Mouse (Mus musculus): ENCODE results near the gene Hsf2bp. TPM values are rescaled to one million over a fixed set of nuclear protein-coding genes. Genes with fewer than 3 reads are reported as not detected.

Gene Hsf2bp
- polyA plus RNA-seq, 1 experiment = not detected

DNA sequence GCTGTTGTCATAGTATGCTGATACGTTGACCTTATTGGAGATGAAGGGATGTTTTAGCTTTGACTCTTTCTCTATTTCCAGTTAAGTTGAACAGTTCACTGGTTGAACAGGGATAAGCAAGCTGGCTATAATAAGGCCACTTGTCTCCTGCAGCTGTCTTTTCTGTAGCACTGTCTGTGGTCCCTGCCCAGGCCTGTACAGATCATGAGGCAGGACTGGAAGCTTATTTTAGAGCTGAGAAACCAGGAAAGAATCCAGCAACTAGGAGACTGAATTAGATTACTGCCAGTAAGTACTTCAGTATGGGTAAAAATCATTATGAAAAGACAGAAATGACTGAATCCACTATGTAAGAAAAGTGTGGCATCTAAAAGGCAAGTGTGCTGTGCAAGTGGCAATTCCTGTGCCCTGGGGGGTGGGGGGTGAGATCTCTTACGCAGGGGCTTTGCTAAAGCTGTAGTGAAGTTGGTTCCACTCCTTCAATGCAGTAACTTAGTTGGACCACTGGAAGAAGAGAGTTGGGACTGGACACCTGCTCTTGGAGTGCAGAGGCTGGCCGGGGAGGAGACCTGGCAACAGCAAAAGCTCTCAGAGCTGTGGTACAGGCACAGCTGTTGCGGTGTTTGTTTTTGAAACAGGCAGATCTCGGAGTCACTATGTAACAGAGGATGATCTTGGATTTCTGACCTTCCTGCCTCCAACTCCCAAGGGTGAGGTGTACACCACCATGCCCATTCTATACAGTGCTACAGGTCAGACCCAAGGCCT lies 17.8 kb downstream of the Hsf2bp start:
- Histone ChIP-seq H3K4me3 (ENCODE audit: insufficient read depth, low read length) (no peak overlapping the region), H3K27ac (ENCODE audit: insufficient read depth, low read depth, low read length) (no peak overlapping the region), H3K4me1 (ENCODE audit: control insufficient read depth, insufficient read depth, low read length) (peaks cover 6% of the 10 kb centered on the region)
- TF ChIP-seq POLR2A (IDR thresholded peaks at IDR 0.05; ENCODE audit: borderline replicate concordance, low read depth, low read length) (no peak), CTCF (IDR thresholded peaks at IDR 0.05; ENCODE audit: low read depth, low read length) (no peak)

DNA sequence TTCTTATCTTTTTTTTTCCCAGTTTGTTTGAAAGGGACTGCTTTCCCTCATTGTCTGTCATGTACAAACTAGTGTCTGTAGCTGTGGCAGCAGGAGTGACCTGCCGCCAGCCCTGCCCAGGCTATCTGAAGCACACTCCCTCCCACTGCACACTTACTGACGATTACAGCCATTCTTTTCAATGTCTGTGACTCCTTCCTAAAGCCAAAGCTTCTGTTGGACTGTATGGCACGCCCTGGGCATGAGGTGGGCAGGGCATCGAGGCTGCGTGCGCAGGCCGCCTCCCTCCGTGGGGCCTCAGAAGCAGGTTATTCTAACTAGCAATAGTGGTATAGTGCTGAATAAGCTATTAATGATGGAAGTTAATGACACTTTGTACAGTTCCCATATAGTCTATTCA lies 19.7 kb downstream of the Hsf2bp start:
- TF ChIP-seq CTCF (IDR thresholded peaks at IDR 0.05; ENCODE audit: low read depth, low read length) = no peak
- TF ChIP-seq POLR2A (IDR thresholded peaks at IDR 0.05; ENCODE audit: borderline replicate concordance, low read depth, low read length) = no peak
- peaks cover 9% of the 10 kb centered on the region for H3K4me1 ChIP-seq (ENCODE audit: control insufficient read depth, insufficient read depth, low read length)
- H3K4me3 ChIP-seq (ENCODE audit: insufficient read depth, low read length) = no peak overlapping the region
- no peak overlapping the region for H3K27ac ChIP-seq (ENCODE audit: insufficient read depth, low read depth, low read length)

GRCm38 (mm10) chr17:32013659-32014058 lies 22.5 kb downstream of the Hsf2bp start:
- TF ChIP-seq POLR2A (IDR thresholded peaks at IDR 0.05; ENCODE audit: borderline replicate concordance, low read depth, low read length) (no peak), CTCF (IDR thresholded peaks at IDR 0.05; ENCODE audit: low read depth, low read length) (no peak)
- Histone ChIP-seq H3K4me3 (ENCODE audit: insufficient read depth, low read length) (no peak overlapping the region), H3K4me1 (ENCODE audit: control insufficient read depth, insufficient read depth, low read length) (peaks cover 12% of the 10 kb centered on the region), H3K27ac (ENCODE audit: insufficient read depth, low read depth, low read length) (no peak overlapping the region)

DNA sequence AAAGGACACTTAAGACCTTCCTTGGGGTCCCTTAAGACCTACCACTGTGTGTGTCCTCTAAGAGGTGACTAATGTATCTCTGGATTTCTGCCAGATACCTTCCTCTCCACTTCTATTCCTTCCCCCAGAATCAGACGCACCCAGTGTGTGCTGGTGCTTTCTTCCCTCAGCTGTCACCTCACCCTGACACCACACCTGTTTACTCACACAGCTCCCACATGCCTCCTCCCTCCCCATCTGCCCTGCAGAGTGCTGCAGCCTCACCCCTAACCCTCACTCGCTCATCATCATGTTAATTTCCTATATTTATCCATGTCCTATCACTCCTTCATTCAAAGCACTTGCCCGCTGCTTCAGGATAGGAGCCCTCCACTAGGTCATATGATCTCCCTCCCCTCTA lies 23.9 kb downstream of the Hsf2bp start:
- TF ChIP-seq CTCF (IDR thresholded peaks at IDR 0.05; ENCODE audit: low read depth, low read length) = no peak
- no peak for TF ChIP-seq POLR2A (IDR thresholded peaks at IDR 0.05; ENCODE audit: borderline replicate concordance, low read depth, low read length)
- Histone ChIP-seq H3K4me3 (ENCODE audit: insufficient read depth, low read length) (no peak overlapping the region), H3K4me1 (ENCODE audit: control insufficient read depth, insufficient read depth, low read length) (peaks cover 12% of the 10 kb centered on the region), H3K27ac (ENCODE audit: insufficient read depth, low read depth, low read length) (no peak overlapping the region)

DNA sequence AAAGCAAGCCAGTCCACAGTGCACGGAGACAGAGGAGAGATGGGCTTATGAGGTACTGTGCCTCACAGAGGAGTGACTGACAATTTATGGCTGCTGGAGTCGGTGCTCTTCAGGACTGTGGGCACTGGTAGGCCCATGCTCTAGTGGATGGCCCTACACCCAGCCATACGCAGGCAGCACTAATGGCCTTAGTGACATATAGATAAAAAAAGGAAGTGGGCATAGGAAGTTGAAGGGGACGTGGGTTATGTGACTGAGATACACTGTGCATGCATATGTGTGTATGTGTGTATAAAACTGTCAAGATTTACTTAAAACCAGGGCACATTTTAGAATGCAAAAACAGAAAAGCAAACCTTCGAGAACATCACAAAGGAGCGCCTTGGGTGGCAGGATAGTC lies 24.5 kb downstream of the Hsf2bp start:
- Histone ChIP-seq H3K27ac (ENCODE audit: insufficient read depth, low read depth, low read length) (no peak overlapping the region), H3K4me3 (ENCODE audit: insufficient read depth, low read length) (no peak overlapping the region), H3K4me1 (ENCODE audit: control insufficient read depth, insufficient read depth, low read length) (peaks cover 15% of the 10 kb centered on the region)
- TF ChIP-seq CTCF (IDR thresholded peaks at IDR 0.05; ENCODE audit: low read depth, low read length) (no peak), POLR2A (IDR thresholded peaks at IDR 0.05; ENCODE audit: borderline replicate concordance, low read depth, low read length) (no peak)

DNA sequence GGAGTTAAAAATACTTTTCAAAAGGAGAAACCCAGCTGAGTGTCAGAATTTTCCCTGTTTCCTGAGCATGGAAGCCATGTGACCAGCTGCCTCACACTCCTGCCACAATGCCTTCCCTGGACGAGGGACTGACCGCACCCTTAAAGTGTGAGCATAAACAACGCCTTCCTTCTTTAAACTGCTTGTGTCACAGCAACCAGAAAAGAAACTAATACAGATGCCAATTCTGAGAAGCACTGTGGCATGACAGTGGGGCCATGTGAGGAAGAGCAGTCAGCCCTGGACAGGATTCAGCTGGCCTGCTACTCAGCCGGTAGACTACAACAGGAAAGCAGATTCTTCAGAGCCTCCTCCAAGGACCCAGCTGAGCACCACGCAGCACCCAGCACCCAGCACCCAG lies 29.3 kb downstream of the Hsf2bp start:
- Histone ChIP-seq H3K27ac (ENCODE audit: insufficient read depth, low read depth, low read length) (no peak overlapping the region), H3K4me3 (ENCODE audit: insufficient read depth, low read length) (no peak overlapping the region), H3K4me1 (ENCODE audit: control insufficient read depth, insufficient read depth, low read length) (peaks cover 10% of the 10 kb centered on the region)
- TF ChIP-seq CTCF (IDR thresholded peaks at IDR 0.05; ENCODE audit: low read depth, low read length) (no peak), POLR2A (IDR thresholded peaks at IDR 0.05; ENCODE audit: borderline replicate concordance, low read depth, low read length) (no peak)

- H3K4me1 ChIP-seq (ENCODE audit: control insufficient read depth, insufficient read depth, low read length) = peaks cover 4% of the 10 kb centered on the region
- no peak overlapping the region for H3K4me3 ChIP-seq (ENCODE audit: insufficient read depth, low read length)
- no peak for TF ChIP-seq CTCF (IDR thresholded peaks at IDR 0.05; ENCODE audit: low read depth, low read length)
- no peak for TF ChIP-seq POLR2A (IDR thresholded peaks at IDR 0.05; ENCODE audit: borderline replicate concordance, low read depth, low read length)
- no peak overlapping the region for H3K27ac ChIP-seq (ENCODE audit: insufficient read depth, low read depth, low read length)
Observed at GRCm38 (mm10) chr17:32003251-32003650, 32.9 kb downstream of the Hsf2bp start.

- peaks cover 29% of the 10 kb centered on the region for H3K4me1 ChIP-seq (ENCODE audit: control insufficient read depth, insufficient read depth, low read length)
- H3K4me3 ChIP-seq (ENCODE audit: insufficient read depth, low read length) = no peak overlapping the region
- no peak for TF ChIP-seq CTCF (IDR thresholded peaks at IDR 0.05; ENCODE audit: low read depth, low read length)
- TF ChIP-seq POLR2A (IDR thresholded peaks at IDR 0.05; ENCODE audit: borderline replicate concordance, low read depth, low read length) = no peak
- H3K27ac ChIP-seq (ENCODE audit: insufficient read depth, low read depth, low read length) = no peak overlapping the region
Observed at GRCm38 (mm10) chr17:31998351-31998750, 37.8 kb downstream of the Hsf2bp start.

DNA sequence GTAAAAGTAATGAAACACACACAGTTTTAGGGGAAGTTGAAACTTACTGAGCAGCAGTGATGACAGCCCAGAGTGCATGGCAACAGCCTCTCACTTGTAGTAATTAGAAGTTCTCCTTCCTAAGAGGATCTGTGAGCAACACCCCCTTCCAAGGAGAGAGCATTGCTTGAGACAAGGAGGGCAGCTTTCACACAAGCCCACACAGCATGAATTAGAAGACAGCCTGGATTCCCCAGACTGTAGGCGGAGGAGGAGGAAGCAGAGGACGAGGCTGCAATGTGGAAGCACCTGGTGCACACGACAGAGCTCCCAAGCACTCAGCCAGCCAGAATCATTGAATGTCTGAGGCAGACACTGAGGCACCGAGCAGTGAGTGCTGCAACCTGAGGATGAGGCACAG lies 39.8 kb downstream of the Hsf2bp start:
- peak overlapping the region; percentile 71 for H3K27ac ChIP-seq (ENCODE audit: insufficient read depth, low read depth, low read length)
- H3K4me3 ChIP-seq (ENCODE audit: insufficient read depth, low read length) = no peak overlapping the region
- peaks cover 33% of the 10 kb centered on the region for H3K4me1 ChIP-seq (ENCODE audit: control insufficient read depth, insufficient read depth, low read length)
- no peak for TF ChIP-seq POLR2A (IDR thresholded peaks at IDR 0.05; ENCODE audit: borderline replicate concordance, low read depth, low read length)
- TF ChIP-seq CTCF (IDR thresholded peaks at IDR 0.05; ENCODE audit: low read depth, low read length) = no peak

DNA sequence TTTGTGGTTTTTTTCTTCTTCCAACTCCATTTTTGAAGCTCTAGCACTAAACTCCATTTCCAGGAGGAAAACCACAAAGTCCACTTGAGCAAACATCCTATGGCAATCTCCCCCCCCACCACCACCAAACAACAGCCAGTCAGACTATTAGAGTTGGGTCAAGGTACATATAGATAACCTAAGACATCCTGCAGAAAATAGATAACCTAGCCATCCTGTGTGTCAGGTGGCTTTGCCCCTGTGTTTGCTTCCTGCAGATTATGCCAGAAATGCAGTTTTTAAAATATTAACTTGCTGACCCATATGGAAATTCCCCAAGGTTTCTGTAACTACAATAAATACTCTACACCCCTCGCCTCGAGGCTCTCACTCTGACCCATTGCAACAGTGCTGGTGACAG lies 40.4 kb downstream of the Hsf2bp start:
- Histone ChIP-seq H3K27ac (ENCODE audit: insufficient read depth, low read depth, low read length) (peak overlapping the region; percentile 71), H3K4me1 (ENCODE audit: control insufficient read depth, insufficient read depth, low read length) (peaks cover 33% of the 10 kb centered on the region), H3K4me3 (ENCODE audit: insufficient read depth, low read length) (no peak overlapping the region)
- TF ChIP-seq POLR2A (IDR thresholded peaks at IDR 0.05; ENCODE audit: borderline replicate concordance, low read depth, low read length) = no peak
- TF ChIP-seq CTCF (IDR thresholded peaks at IDR 0.05; ENCODE audit: low read depth, low read length) = no peak

Measured in bone marrow macrophage, adult 2 months (primary cell).